Comparison of ENCODE assay signal across 9 mouse cellular contexts in genomic region chr2:103138529-103139265, GRCm38 (mm10).
A peak's percentile ranks its signal among the peaks of the same experiment; 100 is the strongest.
DNase-seq lines count a peak whose midpoint lies in the region; ATAC-seq lines count a peak whose summit lies in the region.
"Had no signal": no experiment of that assay in that cellular context is flagged by ENCODE, and none has a peak within 500 bp of the region (broad histone marks: within the 10 kb centered on the region; RNA-seq: fewer than 3 reads in every experiment).

No protein-coding gene starts in this region.

- 69% methylated on average over 8 of the region's 8 CpGs for WGBS in midbrain, embryonic 11.5 days

- H3K9me3 ChIP-seq in midbrain, embryonic 11.5 days (ENCODE audit: control insufficient read depth, low read length) = no peaks in the 10 kb centered on the region
- H3K9me3 ChIP-seq: hindbrain, embryonic 15.5 days had no signal

- H3K4me3 ChIP-seq in midbrain, embryonic 11.5 days (ENCODE audit: low read depth, low read length) = no peak overlapping the region
- H3K4me3 ChIP-seq: hindbrain, embryonic 15.5 days had no signal

- H3K4me1 ChIP-seq in midbrain, embryonic 11.5 days (ENCODE audit: control insufficient read depth, insufficient read depth, low read length) = no peaks in the 10 kb centered on the region
- H3K4me1 ChIP-seq: hindbrain, embryonic 15.5 days had no signal

- H3K27ac ChIP-seq in midbrain, embryonic 11.5 days (ENCODE audit: low read depth, low read length) = no peak overlapping the region
- H3K27ac ChIP-seq: hindbrain, embryonic 15.5 days had no signal

- H3K27me3 ChIP-seq in midbrain, embryonic 11.5 days (ENCODE audit: control insufficient read depth, insufficient read depth, low read length) = no peaks in the 10 kb centered on the region
- H3K27me3 ChIP-seq: hindbrain, embryonic 15.5 days had no signal

- no peak overlapping the region for H3K4me2 ChIP-seq in midbrain, embryonic 11.5 days
- H3K4me2 ChIP-seq: hindbrain, embryonic 15.5 days had no signal

- no peaks in the 10 kb centered on the region for H3K36me3 ChIP-seq in midbrain, embryonic 11.5 days (ENCODE audit: control insufficient read depth, insufficient read depth, low read length)
- H3K36me3 ChIP-seq: hindbrain, embryonic 15.5 days had no signal

- peak; percentile 2 for DNase-seq in adrenal gland, postnatal 10 days
- DNase-seq in adrenal gland, postnatal 4 days (ENCODE audit: low spot score in 2 of 2) = no peak
- DNase-seq in urinary bladder, postnatal 36 days (ENCODE audit: low spot score in 2 of 2) = peak; percentile 35 to 44
- DNase-seq in urinary bladder, adult 2 months (ENCODE audit: low spot score) = no peak
- DNase-seq in lung, adult 18-20 months = peak; percentile 77 to 87
- no peak for DNase-seq in gastrocnemius, postnatal 25 days
- no peak for DNase-seq in thymus, postnatal 36 days
- no peak for DNase-seq in midbrain, embryonic 11.5 days (ENCODE audit: low spot score, missing footprints)

- ATAC-seq in midbrain, embryonic 11.5 days (ENCODE audit: low FRiP score) = no peak

- no peak overlapping the region for H3K9ac ChIP-seq in midbrain, embryonic 11.5 days (ENCODE audit: low read length)
- H3K9ac ChIP-seq: hindbrain, embryonic 15.5 days had no signal

Comparison
In these comparisons a context has a peak if more than half of its experiments do, and no peak if none do; other contexts are left out.
1. DNase-seq: peak in adrenal gland, postnatal 10 days (single experiment), urinary bladder, postnatal 36 days (2 of 2) and lung, adult 18-20 months (2 of 2); none in adrenal gland, postnatal 4 days (0 of 2), urinary bladder, adult 2 months (single experiment), gastrocnemius, postnatal 25 days (single experiment), thymus, postnatal 36 days (0 of 2) and midbrain, embryonic 11.5 days (single experiment).